Mouse (Mus musculus): ENCODE data around the gene Srebf1. TPM values are rescaled to one million over a fixed set of nuclear protein-coding genes. Genes with fewer than 3 reads are reported as not detected.

Gene Srebf1
- polyA plus RNA-seq, 1 experiment from 2014 or later = 76.7 TPM

DNA sequence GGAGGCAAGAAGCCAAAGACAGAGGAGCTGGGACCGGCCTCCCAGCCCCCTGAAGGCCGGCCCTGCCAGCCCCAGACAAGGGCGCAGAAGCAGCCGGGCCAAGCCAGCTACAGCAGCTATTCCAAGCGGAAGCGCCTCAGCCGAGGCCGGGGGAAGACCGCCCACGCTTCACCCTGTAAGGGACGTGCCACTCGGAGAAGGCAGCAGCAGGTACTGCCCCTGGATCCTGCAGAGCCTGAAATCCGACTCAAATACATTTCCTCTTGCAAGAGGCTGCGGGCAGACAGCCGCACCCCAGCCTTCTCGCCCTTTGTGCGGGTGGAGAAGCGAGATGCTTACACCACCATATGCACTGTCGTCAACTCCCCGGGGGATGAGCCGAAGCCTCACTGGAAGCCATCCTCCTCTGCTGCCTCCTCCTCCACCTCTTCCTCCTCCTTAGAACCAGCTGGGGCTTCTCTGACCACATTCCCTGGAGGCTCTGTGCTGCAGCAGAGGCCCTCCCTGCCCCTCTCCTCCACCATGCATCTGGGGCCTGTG lies 32.8 kb downstream of the Srebf1 start:
- peaks cover 81% of the 10 kb centered on the region for H3K36me3 ChIP-seq

DNA sequence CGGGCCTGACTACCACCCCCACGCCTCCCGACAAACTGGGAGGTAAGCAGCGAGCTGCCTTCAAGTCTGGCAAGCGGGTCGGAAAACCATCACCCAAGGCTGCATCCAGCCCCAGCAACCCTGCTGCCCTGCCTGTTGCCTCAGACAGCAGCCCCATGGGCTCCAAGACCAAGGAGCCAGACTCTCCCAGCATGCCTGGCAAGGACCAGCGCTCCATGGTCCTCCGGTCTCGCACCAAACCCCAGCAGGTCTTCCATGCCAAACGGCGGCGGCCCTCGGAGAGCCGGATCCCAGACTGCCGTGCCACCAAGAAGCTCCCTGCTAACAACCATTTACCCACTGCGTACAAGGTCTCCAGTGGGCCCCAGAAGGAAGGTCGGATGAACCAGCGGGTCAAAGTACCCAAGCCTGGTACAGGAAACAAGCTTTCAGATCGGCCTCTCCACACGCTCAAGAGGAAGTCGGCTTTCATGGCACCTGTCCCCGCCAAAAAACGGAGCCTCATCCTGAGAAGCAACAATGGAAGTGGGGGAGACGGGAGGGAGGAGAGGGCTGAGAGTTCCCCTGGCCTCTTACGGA lies 34.0 kb downstream of the Srebf1 start:
- H3K27ac ChIP-seq (replicated peaks) = no peak overlapping the region
- no peaks in the 10 kb centered on the region for H3K9me3 ChIP-seq (replicated peaks)
- peaks cover 69% of the 10 kb centered on the region for H3K36me3 ChIP-seq
- H3K27me3 ChIP-seq = no peaks in the 10 kb centered on the region
- no peak overlapping the region for H3K4me3 ChIP-seq (replicated peaks)
- peaks cover 33% of the 10 kb centered on the region for H3K4me1 ChIP-seq
- ATAC-seq (ENCODE audit: insufficient number of reproducible peaks, low FRiP score, low TSS enrichment, low read depth) = no peak
- H3K4me2 ChIP-seq (replicated peaks) = no peak overlapping the region
- WGBS = 89% methylated on average over 25 of the region's 25 CpGs
- H3K9ac ChIP-seq = no peak overlapping the region

More for the DNA sequence above, 32.8 kb downstream of the Srebf1 start:
- Histone ChIP-seq H3K4me2 (replicated peaks) (no peak overlapping the region), H3K4me3 (replicated peaks) (no peak overlapping the region), H3K27ac (replicated peaks) (no peak overlapping the region), H3K27me3 (no peaks in the 10 kb centered on the region), H3K4me1 (peaks cover 21% of the 10 kb centered on the region), H3K9me3 (replicated peaks) (no peaks in the 10 kb centered on the region; the same call in 1 of the 2 replicates), H3K9ac (no peak overlapping the region)
- 72% methylated on average over 21 of the region's 21 CpGs for WGBS
- ATAC-seq (ENCODE audit: insufficient number of reproducible peaks, low FRiP score, low TSS enrichment, low read depth) = no peak

DNA sequence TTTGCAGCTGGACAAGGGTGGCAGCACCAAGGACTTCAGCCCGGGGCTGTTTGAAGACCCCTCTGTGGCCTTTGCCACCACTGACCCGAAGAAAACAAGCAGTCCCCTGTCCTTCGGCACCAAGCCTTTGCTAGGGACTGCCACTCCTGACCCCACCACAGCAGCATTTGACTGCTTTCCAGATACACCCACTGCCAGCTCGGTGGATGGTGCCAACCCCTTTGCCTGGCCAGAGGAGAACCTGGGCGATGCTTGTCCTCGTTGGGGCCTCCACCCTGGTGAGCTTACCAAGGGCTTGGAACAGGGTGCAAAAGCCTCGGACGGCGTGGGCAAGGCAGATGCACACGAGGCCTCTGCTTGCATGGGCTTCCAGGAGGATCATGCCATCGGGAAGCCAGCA lies 35.3 kb downstream of the Srebf1 start:
- no peak overlapping the region for H3K9ac ChIP-seq
- no peak overlapping the region for H3K4me3 ChIP-seq (replicated peaks)
- no peak overlapping the region for H3K4me2 ChIP-seq (replicated peaks)
- H3K4me1 ChIP-seq = peaks cover 46% of the 10 kb centered on the region
- H3K36me3 ChIP-seq = peaks cover 61% of the 10 kb centered on the region
- no peak for ATAC-seq (ENCODE audit: insufficient number of reproducible peaks, low FRiP score, low TSS enrichment, low read depth)
- H3K27me3 ChIP-seq = no peaks in the 10 kb centered on the region
- no peak overlapping the region for H3K27ac ChIP-seq (replicated peaks)
- 85% methylated on average over 11 of the region's 11 CpGs for WGBS
- no peaks in the 10 kb centered on the region for H3K9me3 ChIP-seq (replicated peaks)

DNA sequence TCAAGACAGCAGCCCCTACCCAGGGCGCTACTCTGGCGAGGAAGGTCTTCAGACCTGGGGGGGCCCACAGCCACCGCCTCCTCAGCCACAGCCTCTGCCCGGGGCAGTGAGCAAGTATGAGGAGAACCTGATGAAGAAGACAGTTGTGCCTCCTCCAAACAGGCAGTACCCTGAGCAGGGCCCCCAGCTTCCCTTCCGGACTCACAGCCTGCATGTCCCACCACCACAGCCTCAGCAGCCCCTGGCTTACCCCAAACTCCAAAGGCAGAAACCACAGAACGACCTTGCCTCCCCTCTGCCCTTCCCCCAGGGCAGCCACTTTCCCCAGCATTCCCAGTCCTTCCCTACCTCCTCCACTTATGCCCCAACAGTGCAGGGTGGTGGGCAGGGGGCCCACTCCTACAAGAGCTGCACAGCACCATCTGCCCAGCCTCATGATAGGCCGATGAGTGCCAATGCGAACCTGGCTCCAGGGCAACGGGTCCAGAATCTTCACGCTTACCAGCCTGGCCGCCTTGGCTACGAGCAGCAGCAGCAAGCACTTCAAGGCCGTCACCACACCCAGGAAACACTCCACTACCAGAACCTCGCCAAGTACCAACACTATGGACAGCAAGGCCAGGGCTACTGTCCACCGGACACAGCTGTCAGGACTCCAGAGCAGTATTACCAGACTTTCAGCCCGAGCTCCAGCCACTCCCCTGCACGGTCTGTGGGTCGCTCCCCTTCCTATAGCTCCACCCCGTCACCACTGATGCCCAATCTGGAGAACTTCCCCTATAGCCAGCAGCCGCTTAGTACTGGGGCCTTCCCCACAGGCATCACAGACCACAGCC lies 36.8 kb downstream of the Srebf1 start:
- Histone ChIP-seq H3K9ac (no peak overlapping the region), H3K4me3 (replicated peaks) (no peak overlapping the region), H3K9me3 (replicated peaks) (no peaks in the 10 kb centered on the region), H3K36me3 (peaks cover 46% of the 10 kb centered on the region), H3K4me1 (peaks cover 60% of the 10 kb centered on the region), H3K27ac (replicated peaks) (no peak overlapping the region), H3K27me3 (no peaks in the 10 kb centered on the region), H3K4me2 (replicated peaks) (no peak overlapping the region)
- WGBS = 66% methylated on average over 20 of the region's 20 CpGs
- no peak for ATAC-seq (ENCODE audit: insufficient number of reproducible peaks, low FRiP score, low TSS enrichment, low read depth)

DNA sequence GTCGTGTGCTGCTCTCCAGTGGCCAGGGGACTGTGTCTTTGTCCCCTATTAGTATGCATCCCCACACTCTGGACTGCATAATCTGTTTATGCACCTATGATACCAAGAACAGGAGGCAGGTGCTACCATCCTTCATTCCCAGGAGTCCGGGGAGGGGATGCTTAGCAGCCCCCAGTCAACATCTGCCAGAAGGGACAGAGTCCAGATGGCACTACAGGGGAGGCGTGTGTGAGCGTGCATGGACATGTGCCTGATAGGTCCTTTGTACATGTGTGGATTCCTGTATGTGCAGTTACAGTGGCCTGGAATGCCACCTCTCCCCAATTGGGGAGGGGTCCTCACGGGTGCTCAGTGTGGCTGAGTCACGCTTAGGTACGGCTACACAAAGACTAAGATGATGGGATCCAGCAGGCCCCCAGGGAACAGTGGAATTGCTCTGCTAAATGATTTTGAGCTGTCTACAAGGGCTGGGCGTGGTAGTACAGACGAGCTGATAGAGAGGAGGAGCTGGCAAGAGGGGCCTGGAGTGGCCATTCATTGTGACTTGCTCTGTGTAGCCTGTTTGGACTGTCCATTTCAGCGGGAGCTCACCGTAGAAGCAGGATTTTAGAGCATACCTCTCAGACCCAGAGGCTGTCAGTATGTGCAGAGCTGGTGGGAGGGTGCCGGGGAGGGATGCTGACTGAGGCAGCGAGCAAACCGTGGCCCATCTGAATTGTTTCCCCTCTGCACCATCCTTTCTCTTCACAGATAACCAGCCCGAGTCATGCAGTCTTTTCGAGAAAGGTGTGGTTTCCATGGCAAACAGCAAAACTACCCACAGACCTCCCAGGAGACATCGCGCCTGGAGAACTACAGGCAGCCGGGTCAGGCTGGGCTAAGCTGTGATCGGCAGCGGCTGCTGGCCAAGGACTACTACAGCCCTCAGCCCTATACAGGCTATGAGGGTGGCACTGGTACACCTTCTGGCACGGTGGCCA lies 37.7 kb downstream of the Srebf1 start:
- peaks cover 66% of the 10 kb centered on the region for H3K4me1 ChIP-seq
- no peak overlapping the region for H3K4me2 ChIP-seq (replicated peaks)
- WGBS = 45% methylated on average over 22 of the region's 22 CpGs
- no peak overlapping the region for H3K27ac ChIP-seq (replicated peaks)
- H3K4me3 ChIP-seq (replicated peaks) = no peak overlapping the region
- ATAC-seq (ENCODE audit: insufficient number of reproducible peaks, low FRiP score, low TSS enrichment, low read depth) = 0 out of 2 replicates have a peak, but pooled peaks have one; percentile 7
- no peaks in the 10 kb centered on the region for H3K9me3 ChIP-seq (replicated peaks)
- no peaks in the 10 kb centered on the region for H3K27me3 ChIP-seq
- H3K36me3 ChIP-seq = peaks cover 37% of the 10 kb centered on the region
- H3K9ac ChIP-seq = no peak overlapping the region

DNA sequence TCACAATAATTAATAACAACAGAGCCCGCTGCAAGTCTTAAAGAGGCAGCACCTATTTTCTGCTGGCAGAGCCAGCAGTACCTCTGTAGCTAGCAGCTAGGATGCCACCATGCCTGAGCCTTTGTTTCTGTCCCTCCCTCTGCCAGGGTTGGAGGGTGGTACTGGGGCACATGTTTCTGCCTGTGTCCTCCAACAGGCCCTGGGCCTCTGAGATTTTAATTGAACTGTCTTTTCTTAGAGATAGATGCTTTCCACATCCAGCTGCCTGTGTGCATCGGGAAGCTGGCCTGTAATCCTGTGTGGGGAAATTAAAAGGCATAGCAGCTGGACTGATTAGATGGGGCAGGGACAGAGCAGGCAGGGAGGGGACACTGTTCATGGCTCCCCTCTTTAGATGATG lies 39.6 kb downstream of the Srebf1 start:
- Histone ChIP-seq H3K4me3 (replicated peaks) (no peak overlapping the region), H3K36me3 (peaks cover 18% of the 10 kb centered on the region), H3K9ac (no peak overlapping the region), H3K4me1 (peaks cover 81% of the 10 kb centered on the region), H3K9me3 (replicated peaks) (no peaks in the 10 kb centered on the region), H3K4me2 (replicated peaks) (0 out of 2 replicates have a peak overlapping the region, but pooled peaks have one; percentile 12), H3K27me3 (no peaks in the 10 kb centered on the region), H3K27ac (replicated peaks) (peak overlapping the region; percentile 51; the same call in 1 of the 2 replicates)
- ATAC-seq (ENCODE audit: insufficient number of reproducible peaks, low FRiP score, low TSS enrichment, low read depth) = no peak
- WGBS = 32% methylated on average over 2 of the region's 2 CpGs

DNA sequence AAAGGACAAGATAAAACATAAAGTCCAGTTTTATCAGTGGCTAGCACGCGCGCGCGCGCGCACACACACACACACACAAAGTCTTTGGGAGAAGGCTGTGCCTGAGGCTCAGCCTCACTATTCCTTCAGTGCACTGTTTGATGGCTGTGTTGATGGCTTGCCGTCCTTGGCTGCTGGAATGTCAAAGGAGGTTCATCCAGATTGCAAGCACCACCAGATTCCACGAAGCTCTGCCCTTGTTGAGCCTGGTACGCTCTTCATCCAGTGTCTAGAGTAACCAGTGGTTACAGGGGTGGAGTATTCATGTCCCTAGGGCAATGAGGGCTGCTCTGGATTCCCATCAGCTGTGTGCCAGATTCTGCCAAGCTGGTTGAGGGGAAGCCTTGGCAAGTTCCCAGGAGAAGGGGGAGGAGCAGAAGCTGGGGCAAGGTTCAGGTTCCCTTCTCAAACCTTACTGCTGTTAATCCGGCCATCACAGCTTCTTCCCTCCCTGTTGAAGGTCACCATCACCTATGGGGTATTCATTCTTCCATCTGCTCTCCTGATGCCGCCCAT lies 40.2 kb downstream of the Srebf1 start:
- H3K4me2 ChIP-seq (replicated peaks) = 0 out of 2 replicates have a peak overlapping the region, but pooled peaks have one; percentile 12
- ATAC-seq (ENCODE audit: insufficient number of reproducible peaks, low FRiP score, low TSS enrichment, low read depth) = no peak
- no peaks in the 10 kb centered on the region for H3K27me3 ChIP-seq
- WGBS = 61% methylated on average over 12 of the region's 12 CpGs
- H3K9ac ChIP-seq = no peak overlapping the region
- H3K4me1 ChIP-seq = peaks cover 86% of the 10 kb centered on the region
- H3K36me3 ChIP-seq = peaks cover 12% of the 10 kb centered on the region
- H3K9me3 ChIP-seq (replicated peaks) = no peaks in the 10 kb centered on the region
- peak overlapping the region; percentile 51 for H3K27ac ChIP-seq (replicated peaks)
- H3K4me3 ChIP-seq (replicated peaks) = no peak overlapping the region

DNA sequence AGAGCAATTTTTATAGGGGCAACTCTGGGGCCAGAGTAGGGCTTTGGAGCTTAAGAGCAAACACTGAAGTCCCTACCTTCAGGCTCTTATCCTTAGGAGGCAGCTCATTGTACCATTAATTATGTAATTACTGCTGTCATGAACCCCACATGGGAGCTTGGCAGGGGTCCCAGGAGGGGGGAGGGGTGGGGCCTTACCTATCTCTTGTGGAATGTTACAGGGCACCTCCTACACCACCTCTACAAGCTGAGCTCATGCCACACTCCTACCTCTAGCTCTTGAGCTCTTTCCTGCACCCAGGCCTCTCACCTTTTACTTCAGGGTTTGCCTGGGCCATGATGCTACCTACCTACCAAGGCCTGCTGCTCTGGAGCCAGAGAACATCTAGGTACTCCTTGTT lies 43.9 kb downstream of the Srebf1 start:
- Histone ChIP-seq H3K4me3 (replicated peaks) (no peak overlapping the region), H3K27ac (replicated peaks) (no peak overlapping the region), H3K4me2 (replicated peaks) (no peak overlapping the region), H3K9me3 (replicated peaks) (no peaks in the 10 kb centered on the region), H3K36me3 (no peaks in the 10 kb centered on the region), H3K9ac (no peak overlapping the region), H3K27me3 (no peaks in the 10 kb centered on the region), H3K4me1 (peaks cover 98% of the 10 kb centered on the region)
- no peak for ATAC-seq (ENCODE audit: insufficient number of reproducible peaks, low FRiP score, low TSS enrichment, low read depth)

DNA sequence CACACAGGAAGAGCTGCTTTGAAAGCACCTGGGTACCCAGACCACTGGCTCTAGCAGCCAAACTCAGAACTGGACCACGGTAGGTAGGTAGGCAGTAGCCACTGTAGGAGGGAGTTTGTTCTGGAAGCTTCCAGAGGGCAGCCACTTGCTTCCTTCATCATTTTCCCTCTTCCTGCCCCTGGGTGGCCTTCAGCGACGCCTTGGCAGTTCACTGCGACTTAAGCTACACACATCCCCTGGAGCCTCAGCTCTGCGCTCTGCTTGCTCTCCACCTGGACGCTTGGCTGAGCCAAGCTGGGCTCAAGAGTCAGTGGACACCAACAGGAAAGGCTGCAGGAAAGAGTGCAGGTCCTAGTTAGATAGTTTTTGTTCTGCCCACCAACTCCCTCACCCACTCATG lies 44.4 kb downstream of the Srebf1 start:
- H3K4me1 ChIP-seq = peaks cover 98% of the 10 kb centered on the region

DNA sequence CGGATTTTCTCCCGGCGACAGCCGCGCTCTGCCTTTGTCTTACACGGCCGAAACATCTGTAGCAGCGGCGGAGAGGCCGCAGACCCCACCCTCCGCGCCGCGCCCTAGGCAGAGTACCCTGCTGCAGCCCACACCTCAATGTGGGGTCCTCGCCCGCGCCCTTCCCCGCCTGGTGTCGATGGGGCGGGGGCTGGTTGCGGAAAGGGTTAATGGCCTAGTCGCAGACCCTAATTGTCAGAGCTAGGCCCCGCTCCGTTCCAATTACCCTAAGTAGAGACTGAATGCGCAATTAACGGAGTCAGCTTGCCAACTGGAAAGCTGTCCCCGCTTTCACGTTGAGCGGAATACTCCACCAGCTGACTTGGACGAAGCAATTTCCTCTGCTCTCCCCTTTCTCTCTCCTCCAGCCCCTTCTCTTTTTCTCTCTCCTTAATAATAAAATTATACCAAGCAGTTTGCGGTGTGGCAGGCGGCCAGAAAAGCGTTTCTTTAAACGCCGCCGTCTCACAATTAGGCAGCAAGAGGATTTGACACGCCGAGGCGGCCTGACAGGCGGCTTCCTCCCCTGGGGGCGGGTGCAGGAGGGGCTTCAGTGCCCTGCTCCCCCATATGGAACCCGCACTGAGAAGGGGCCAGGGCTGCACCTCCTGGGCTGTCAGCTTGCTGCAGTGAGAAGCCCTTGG lies 45.3 kb downstream of the Srebf1 start:
- H3K4me1 ChIP-seq = peaks cover 94% of the 10 kb centered on the region

More for the DNA sequence above, 44.4 kb downstream of the Srebf1 start:
- no peak overlapping the region for H3K4me3 ChIP-seq (replicated peaks)
- no peaks in the 10 kb centered on the region for H3K36me3 ChIP-seq
- peak overlapping the region; percentile 100 for H3K4me2 ChIP-seq (replicated peaks)
- H3K9me3 ChIP-seq (replicated peaks) = no peaks in the 10 kb centered on the region
- H3K9ac ChIP-seq = no peak overlapping the region
- no peaks in the 10 kb centered on the region for H3K27me3 ChIP-seq
- ATAC-seq (ENCODE audit: insufficient number of reproducible peaks, low FRiP score, low TSS enrichment, low read depth) = no peak
- peak overlapping the region; percentile 93 for H3K27ac ChIP-seq (replicated peaks)
- WGBS = 41% methylated on average over 6 of the region's 6 CpGs

More for the DNA sequence above, 45.3 kb downstream of the Srebf1 start:
- no peaks in the 10 kb centered on the region for H3K36me3 ChIP-seq
- peak overlapping the region; percentile 60 for H3K4me3 ChIP-seq (replicated peaks)
- peak overlapping the region; percentile 100 for H3K4me2 ChIP-seq (replicated peaks)
- peak; percentile 64 for ATAC-seq (ENCODE audit: insufficient number of reproducible peaks, low FRiP score, low TSS enrichment, low read depth)
- no peaks in the 10 kb centered on the region for H3K27me3 ChIP-seq
- peak overlapping the region; percentile 93 for H3K27ac ChIP-seq (replicated peaks)
- no peaks in the 10 kb centered on the region for H3K9me3 ChIP-seq (replicated peaks)
- H3K9ac ChIP-seq = peak overlapping the region; percentile 58
- WGBS = under 1% methylated on average over 42 of the region's 42 CpGs

Measured in embryonic facial prominence, embryonic 15.5 days (tissue).